Mouse (Mus musculus) liver, postnatal 0 days (tissue): Measurements from ENCODE around the gene Rhebl1.

Experiments
- CTCF ChIP-seq: sonication (generic); IDR thresholded peaks from 2 replicates; pipeline ENCODE4 v1.5.1; 2016; ENCODE audit warnings: antibody characterized with exemption, low read depth
- EP300 ChIP-seq: IDR thresholded peaks from 2 replicates; pipeline ENCODE4 v1.6.1; 2016; ENCODE audit warnings: antibody characterized with exemption, low read depth, mild to moderate bottlenecking

DNA sequence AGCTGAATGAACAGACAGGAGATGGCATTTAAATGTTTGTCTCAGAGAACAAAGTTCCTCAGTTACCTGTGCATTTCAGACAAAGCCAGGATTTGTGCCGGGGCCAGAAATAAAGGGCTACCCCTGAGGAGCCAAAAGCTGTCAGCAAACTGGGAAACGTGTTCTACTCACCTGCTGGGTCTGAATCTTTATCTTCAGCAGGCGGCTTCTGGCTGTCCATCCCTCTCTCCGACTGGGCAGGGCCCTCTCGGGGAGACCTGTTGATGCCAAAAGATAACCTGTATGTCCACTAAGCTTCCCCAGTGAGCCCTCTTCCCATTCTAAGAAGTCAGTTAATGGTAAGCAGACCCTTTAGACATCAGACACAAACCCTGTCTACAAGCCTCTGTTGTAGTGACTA lies 27.8 kb downstream of the Rhebl1 start:
- no peak for TF ChIP-seq EP300
- TF ChIP-seq CTCF = no peak
